Mouse (Mus musculus): Measurements from ENCODE around the gene Xylt1.

The Xylt1 gene

GRCm38 (mm10) chr7:117436892-117437291 lies 56.1 kb downstream of the Xylt1 start:
- DNase-seq: no peak

- peak; percentile 40 for DNase-seq
Measured at GRCm38 (mm10) chr7:117440994-117441393, 60.2 kb downstream of the Xylt1 start.

GRCm38 (mm10) chr7:117442639-117443038 lies 61.9 kb downstream of the Xylt1 start:
- no peak for DNase-seq

DNA sequence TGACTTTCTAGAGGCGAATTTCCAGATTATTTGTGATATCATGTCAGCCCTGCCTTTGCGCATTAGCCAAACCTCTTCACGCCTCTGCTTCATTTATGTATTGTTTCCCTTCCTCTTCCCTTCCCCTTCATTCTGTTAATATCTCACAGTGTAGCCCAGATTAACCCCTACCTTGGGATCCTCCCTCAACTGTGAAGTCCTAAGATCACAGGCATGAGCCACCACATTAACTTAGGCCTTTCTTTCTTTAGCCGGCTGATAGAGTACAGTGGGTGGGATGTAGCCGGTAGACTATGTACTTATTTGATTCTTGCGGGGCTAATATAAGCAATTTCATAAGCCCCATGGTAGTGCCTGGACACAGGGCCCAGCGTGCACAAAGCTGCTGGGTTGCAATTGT lies 62.4 kb downstream of the Xylt1 start:
- DNase-seq: no peak

GRCm38 (mm10) chr7:117445471-117445870 lies 64.7 kb downstream of the Xylt1 start:
- no peak for DNase-seq

DNA sequence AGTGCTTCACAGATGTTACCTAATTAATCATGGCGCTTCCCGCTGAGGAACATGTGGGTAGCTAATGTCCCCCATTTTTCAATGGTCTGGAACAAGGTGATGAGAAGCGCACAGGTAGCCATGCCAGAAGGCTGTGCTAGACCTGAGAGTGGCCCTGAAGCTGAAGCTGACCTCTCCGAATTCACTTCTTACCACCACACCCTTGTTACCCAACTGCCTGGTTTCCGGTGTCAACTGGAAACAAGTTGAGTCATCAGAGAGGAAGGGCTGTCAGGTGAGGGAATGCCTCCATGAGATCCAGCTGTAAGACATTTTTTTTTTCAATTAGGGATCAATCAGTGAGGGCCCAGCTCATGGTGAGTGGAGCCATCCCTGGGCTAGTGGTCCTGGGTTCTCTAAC lies 68.8 kb downstream of the Xylt1 start:
- no peak for DNase-seq

DNA sequence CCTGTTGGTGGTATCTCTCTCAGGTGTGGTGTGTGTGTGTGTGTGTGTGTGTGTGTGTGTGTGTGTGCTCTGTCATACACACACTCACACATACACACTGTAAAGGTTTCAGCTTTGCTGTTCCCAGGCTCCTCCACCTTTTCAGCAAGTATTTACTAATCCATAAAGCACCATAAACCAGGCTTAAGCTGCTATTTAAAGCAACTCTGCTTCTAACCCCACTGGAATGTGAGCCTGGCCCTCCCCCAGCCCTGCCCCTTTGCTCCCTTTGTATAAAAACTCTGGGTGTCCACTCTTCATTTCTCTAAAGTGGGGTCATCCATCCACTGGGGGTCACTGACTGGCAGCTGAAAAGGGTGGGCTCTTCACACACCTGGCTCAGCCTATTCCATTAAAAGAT lies 70.4 kb downstream of the Xylt1 start:
- no peak for DNase-seq

DNA sequence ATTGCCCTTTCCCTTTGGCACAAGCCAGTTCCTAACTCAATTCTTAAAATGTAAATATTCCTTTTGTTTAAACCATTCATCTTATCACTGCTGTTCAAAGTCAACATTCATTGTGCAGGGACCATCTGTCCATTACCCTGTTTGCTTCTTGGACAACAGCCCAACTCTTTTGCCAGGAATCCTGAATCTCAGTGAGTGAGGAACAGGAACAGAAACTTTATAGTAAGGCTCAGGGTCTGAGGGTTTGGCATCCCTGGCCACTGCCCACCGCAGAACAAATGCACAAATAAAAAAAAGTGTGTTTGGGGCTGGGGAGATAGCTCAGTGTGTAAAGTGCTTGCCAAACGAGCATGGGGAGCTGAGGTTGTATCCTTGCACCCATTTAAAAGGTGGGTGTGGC lies 71.5 kb downstream of the Xylt1 start:
- peak; percentile 45 for DNase-seq

DNA sequence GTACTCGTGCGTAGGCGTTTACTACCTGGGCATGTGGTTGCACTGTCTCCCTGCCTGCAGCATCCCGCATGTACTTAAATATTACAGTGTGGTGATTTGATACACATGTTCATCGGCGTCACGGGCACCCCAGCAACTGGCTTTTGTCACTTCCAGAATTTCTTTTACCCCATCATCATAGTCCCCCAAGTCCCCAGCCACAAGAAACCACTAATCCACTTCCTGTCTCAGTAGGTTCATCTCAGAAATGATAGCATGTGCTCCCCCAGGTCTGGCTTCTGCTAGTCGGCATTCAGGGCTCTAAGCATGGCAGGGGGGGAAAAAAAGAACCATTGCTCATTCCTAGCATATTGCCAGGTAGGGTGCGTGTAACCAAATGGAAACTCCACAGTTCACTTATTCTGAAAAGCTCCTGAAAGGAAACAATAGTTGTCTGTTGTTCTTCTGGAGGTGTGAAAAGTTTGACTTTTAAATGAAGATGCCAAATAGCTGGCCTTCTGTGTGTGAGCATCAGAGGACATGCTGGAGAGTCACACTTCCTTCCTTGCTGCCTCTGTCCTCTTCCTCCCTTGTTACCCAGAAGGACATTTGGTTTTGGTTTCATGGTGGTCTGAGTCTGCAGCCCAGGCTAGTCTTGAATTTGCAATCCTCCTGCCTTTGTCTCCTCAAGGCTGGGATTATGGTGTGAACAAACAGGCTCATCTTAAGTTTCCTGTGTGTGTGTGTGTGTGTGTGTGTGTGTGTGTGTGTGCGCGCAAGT lies 74.2 kb downstream of the Xylt1 start:
- DNase-seq: no peak

- DNase-seq: peak; percentile 47
Measured at GRCm38 (mm10) chr7:117462196-117462935, 81.6 kb downstream of the Xylt1 start.

DNA sequence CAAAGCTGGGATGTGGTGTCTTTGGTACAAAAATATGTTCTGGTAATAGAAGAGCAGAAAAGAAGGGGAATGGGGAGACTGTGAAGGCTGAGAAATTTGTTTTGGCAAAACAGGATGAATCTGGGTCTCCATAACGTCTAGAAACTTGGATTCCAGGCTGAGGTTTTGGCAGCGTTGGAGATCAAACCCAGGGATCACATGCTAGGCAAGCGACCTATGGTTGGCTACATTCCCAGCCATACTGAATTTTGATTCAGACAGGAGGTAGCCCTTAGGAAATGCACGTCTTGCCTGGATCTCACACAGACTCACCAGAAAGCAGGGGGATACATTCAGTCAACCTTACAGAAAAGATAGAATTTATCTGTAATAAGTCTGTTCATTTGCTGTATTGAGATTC lies 84.2 kb downstream of the Xylt1 start:
- DNase-seq: no peak

DNA sequence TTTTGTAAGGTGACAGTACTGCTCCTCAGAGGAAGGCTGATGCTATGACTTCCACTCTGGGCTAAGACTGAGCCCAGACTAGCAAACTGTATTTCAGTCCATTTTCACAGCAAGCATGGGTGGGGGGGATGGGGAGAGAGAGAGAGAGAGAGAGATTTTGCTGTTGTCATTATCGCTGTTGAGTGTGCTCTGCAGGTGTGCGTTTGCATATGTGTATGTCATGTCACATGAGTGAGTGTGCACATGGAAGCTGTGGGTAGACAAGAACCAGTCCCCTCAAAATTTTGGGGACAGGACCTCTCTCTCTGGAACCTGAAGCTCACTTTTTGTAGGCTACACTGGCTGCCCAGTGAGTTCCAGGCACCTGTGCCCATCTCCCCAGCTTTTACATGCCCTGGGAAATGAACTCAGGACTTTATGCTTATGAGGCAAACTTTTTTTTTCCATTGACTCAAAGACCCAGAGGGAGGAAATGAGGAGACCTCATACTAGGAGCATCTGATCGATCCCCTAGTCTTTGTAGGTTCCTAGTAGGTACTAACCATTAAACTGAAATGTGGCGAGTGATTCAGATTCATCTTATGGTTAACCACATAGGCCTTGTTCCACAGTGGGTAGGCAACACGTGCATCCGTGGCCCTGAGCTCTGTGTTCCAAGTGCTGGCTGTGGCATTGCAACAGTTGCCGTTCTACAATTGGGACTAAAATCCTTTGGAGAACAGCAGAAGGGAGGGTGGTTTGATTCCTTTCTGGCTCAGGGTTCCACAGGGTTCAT lies 85.4 kb downstream of the Xylt1 start:
- no peak for DNase-seq

DNA sequence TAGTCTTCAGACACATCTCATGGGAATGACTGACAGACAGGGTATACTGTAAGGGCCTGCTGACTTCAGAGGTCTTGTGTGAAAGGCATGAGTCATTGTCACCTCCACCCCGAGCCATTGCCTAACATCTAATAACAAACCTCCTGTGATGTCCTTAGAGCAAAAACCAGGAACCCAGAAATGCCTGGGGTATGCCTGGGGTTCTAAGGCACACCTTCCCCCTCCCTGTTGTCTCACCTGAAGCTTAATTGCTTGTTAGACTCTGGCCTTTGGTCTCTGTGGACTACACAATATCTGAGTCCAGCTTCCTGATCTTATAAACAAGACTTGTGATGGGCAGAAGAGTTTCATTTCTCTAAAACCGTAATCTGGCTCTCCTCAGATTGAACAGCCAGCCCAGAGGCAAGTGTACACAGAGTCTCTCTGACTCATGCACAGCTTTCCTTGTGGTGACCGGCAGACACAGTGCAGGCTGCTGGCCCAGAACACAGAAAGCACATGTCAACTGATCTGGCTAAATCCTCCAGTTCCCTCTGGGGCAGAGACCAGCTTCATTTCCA lies 89.5 kb downstream of the Xylt1 start:
- DNase-seq: peak; percentile 28

- no peak for DNase-seq
Measured at GRCm38 (mm10) chr7:117472055-117472780, 91.4 kb downstream of the Xylt1 start.

GRCm38 (mm10) chr7:117472781-117473743 lies 92.3 kb downstream of the Xylt1 start:
- peak; percentile 44 for DNase-seq

DNA sequence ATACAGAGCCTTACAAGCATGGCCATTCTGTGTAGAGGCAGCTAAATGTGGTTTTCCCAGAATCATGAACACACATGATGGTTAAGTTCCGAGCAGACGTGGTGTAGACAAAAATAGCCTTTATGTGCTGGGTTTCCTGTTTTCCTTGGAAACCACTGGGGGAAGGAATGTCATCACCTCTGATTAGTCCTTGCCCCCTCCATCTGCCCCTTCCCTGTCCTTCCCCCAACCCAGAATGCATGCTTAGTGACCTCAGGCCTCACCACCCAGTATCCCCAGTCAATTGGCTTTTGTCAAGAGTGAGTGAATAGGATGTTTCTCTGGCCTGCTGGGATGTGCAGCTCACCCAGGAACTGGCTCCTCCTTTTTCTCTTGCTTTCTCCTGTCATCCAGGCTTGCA lies 93.5 kb downstream of the Xylt1 start:
- no peak for DNase-seq

GRCm38 (mm10) chr7:117475106-117475505 lies 94.3 kb downstream of the Xylt1 start:
- DNase-seq: no peak

DNA sequence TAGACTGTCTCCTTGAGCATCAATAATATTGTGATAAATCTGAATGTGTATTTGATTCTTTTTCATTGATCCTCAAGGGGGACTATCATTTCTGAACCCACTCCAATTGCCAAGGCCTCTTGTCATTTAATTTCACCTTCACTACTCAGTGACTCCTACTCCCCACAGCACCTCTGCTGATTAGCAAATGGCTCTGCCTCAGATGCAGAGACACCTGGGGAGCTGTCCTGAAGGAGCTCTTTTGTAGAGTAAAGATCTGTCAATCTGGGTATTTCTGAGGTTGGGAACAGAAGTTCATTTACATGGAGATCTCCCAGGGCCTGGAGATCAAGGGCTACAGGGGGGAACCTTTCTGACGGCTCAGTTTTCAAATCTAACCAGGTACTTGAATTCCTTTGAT lies 98.2 kb downstream of the Xylt1 start:
- DNase-seq: no peak

GRCm38 (mm10) chr7:117480831-117481230 lies 100.1 kb downstream of the Xylt1 start:
- no peak for DNase-seq

GRCm38 (mm10) chr7:117481404-117481803 lies 100.6 kb downstream of the Xylt1 start:
- DNase-seq: no peak

DNA sequence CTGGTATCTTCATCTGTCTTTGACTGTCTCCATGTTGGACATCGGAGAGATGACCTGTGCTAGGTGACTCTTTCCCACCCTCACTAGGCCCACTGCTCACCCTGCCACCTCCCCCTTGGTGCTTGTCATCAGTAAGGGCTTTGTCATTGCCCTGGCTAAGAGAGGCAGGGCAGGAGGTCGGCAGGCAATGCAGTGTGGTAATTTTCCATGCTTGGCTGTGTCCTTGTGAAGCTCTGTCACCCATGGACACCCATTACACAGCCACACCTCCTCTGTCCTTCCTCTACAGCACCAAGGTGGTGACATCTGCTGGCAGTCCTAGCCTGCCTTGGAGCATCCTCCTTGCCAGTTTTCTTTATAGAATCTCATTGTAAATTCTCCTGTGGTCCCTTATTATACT lies 101.9 kb downstream of the Xylt1 start:
- no peak for DNase-seq

Measured in lung, postnatal 10 days (tissue).